Mouse (Mus musculus): ENCODE measurements at regions not wholly inside any gene's neighbourhood (a gene's known extent, or its start where the extent isn't known, plus 50 kb on each side); places are given as distances from the start of the nearest gene placed in this dataset.

- ATAC-seq (no peak), DNase-seq (ENCODE audit: low spot score) (no peak)
- H3K4me2 ChIP-seq (replicated peaks; ENCODE audit: low read depth, low read length) = no peak overlapping the region
- 86% methylated on average over 3 of the region's 3 CpGs for WGBS
- no peak overlapping the region for H3K9ac ChIP-seq (replicated peaks; ENCODE audit: low read depth)
- H3K27me3 ChIP-seq (replicated peaks; ENCODE audit: insufficient read depth, low read length) = no peaks in the 10 kb centered on the region
- no peak overlapping the region for H3K4me3 ChIP-seq (ENCODE audit: low read depth, low read length)
- H3K9me3 ChIP-seq (ENCODE audit: low read length) = no peaks in the 10 kb centered on the region
- H3K27ac ChIP-seq (ENCODE audit: low read length) = no peak overlapping the region
- H3K4me1 ChIP-seq (ENCODE audit: insufficient read depth, low read depth, low read length) = no peaks in the 10 kb centered on the region
- no peaks in the 10 kb centered on the region for H3K36me3 ChIP-seq (ENCODE audit: insufficient read depth, low read length)
- TF ChIP-seq CTCF (IDR thresholded peaks at IDR 0.05) (no peak), EP300 (IDR thresholded peaks at IDR 0.05) (no peak)
Measured at GRCm38 (mm10) chr15:50995688-50996087, 2889.0 kb upstream of the Gm7489 start.

GRCm38 (mm10) chr15:50996296-50996695, 2888.4 kb upstream of the Gm7489 start:
- no peak for DNase-seq (ENCODE audit: low spot score)
- no peak for TF ChIP-seq CTCF (IDR thresholded peaks at IDR 0.05)
- TF ChIP-seq EP300 (IDR thresholded peaks at IDR 0.05) = no peak
- Histone ChIP-seq H3K27ac (ENCODE audit: low read length) (no peak overlapping the region), H3K9me3 (ENCODE audit: low read length) (no peaks in the 10 kb centered on the region), H3K36me3 (ENCODE audit: insufficient read depth, low read length) (no peaks in the 10 kb centered on the region), H3K27me3 (replicated peaks; ENCODE audit: insufficient read depth, low read length) (no peaks in the 10 kb centered on the region), H3K4me3 (ENCODE audit: low read depth, low read length) (no peak overlapping the region), H3K9ac (replicated peaks; ENCODE audit: low read depth) (no peak overlapping the region), H3K4me2 (replicated peaks; ENCODE audit: low read depth, low read length) (no peak overlapping the region), H3K4me1 (ENCODE audit: insufficient read depth, low read depth, low read length) (no peaks in the 10 kb centered on the region)
- no peak for ATAC-seq
- WGBS = 81% methylated on average over 4 of the region's 4 CpGs

GRCm38 (mm10) chr15:50997209-50997763, 2887.4 kb upstream of the Gm7489 start:
- Histone ChIP-seq H3K4me2 (replicated peaks; ENCODE audit: low read depth, low read length) (no peak overlapping the region), H3K4me1 (ENCODE audit: insufficient read depth, low read depth, low read length) (no peaks in the 10 kb centered on the region), H3K27ac (ENCODE audit: low read length) (no peak overlapping the region), H3K9me3 (ENCODE audit: low read length) (no peaks in the 10 kb centered on the region), H3K9ac (replicated peaks; ENCODE audit: low read depth) (no peak overlapping the region), H3K4me3 (ENCODE audit: low read depth, low read length) (no peak overlapping the region), H3K27me3 (replicated peaks; ENCODE audit: insufficient read depth, low read length) (no peaks in the 10 kb centered on the region), H3K36me3 (ENCODE audit: insufficient read depth, low read length) (no peaks in the 10 kb centered on the region)
- WGBS = 65% methylated on average over 11 of the region's 11 CpGs
- TF ChIP-seq EP300 (IDR thresholded peaks at IDR 0.05) (no peak), CTCF (IDR thresholded peaks at IDR 0.05) (no peak)
- DNase-seq (ENCODE audit: low spot score) = peak; percentile 13
- no peak; the same call in 1 of the 2 replicates for ATAC-seq

GRCm38 (mm10) chr15:51038968-51039367, 2845.7 kb upstream of the Gm7489 start:
- DNase-seq (ENCODE audit: low spot score) = no peak
- TF ChIP-seq EP300 (IDR thresholded peaks at IDR 0.05) (no peak), CTCF (IDR thresholded peaks at IDR 0.05) (no peak)
- H3K27ac ChIP-seq (ENCODE audit: low read length) = no peak overlapping the region
- no peaks in the 10 kb centered on the region for H3K9me3 ChIP-seq (ENCODE audit: low read length)
- WGBS = 0% methylated on average over 1 of the region's 1 CpGs
- no peak for ATAC-seq
- no peak overlapping the region for H3K4me2 ChIP-seq (replicated peaks; ENCODE audit: low read depth, low read length)
- H3K9ac ChIP-seq (replicated peaks; ENCODE audit: low read depth) = no peak overlapping the region
- no peak overlapping the region for H3K4me3 ChIP-seq (ENCODE audit: low read depth, low read length)
- no peaks in the 10 kb centered on the region for H3K27me3 ChIP-seq (replicated peaks; ENCODE audit: insufficient read depth, low read length)
- H3K36me3 ChIP-seq (ENCODE audit: insufficient read depth, low read length) = no peaks in the 10 kb centered on the region
- H3K4me1 ChIP-seq (ENCODE audit: insufficient read depth, low read depth, low read length) = no peaks in the 10 kb centered on the region

- no peaks in the 10 kb centered on the region for H3K4me1 ChIP-seq (ENCODE audit: insufficient read depth, low read depth, low read length)
- no peaks in the 10 kb centered on the region for H3K36me3 ChIP-seq (ENCODE audit: insufficient read depth, low read length)
- H3K9ac ChIP-seq (replicated peaks; ENCODE audit: low read depth) = no peak overlapping the region
- H3K4me3 ChIP-seq (ENCODE audit: low read depth, low read length) = no peak overlapping the region
- no peak overlapping the region for H3K27ac ChIP-seq (ENCODE audit: low read length)
- TF ChIP-seq CTCF (IDR thresholded peaks at IDR 0.05) (no peak), EP300 (IDR thresholded peaks at IDR 0.05) (no peak)
- no peak overlapping the region for H3K4me2 ChIP-seq (replicated peaks; ENCODE audit: low read depth, low read length)
- ATAC-seq = no peak
- 63% methylated on average over 10 of the region's 10 CpGs for WGBS
- no peak for DNase-seq (ENCODE audit: low spot score)
- no peaks in the 10 kb centered on the region for H3K9me3 ChIP-seq (ENCODE audit: low read length)
- H3K27me3 ChIP-seq (replicated peaks; ENCODE audit: insufficient read depth, low read length) = no peaks in the 10 kb centered on the region
Measured at GRCm38 (mm10) chr15:51070538-51070937, 2814.2 kb upstream of the Gm7489 start.

- no peaks in the 10 kb centered on the region for H3K9me3 ChIP-seq (ENCODE audit: low read length)
- peak; percentile 19 for DNase-seq (ENCODE audit: low spot score)
- no peaks in the 10 kb centered on the region for H3K36me3 ChIP-seq (ENCODE audit: insufficient read depth, low read length)
- no peak overlapping the region for H3K27ac ChIP-seq (ENCODE audit: low read length)
- no peak overlapping the region for H3K4me3 ChIP-seq (ENCODE audit: low read depth, low read length)
- no peak for ATAC-seq
- TF ChIP-seq EP300 (IDR thresholded peaks at IDR 0.05) = no peak
- no peak for TF ChIP-seq CTCF (IDR thresholded peaks at IDR 0.05)
- H3K4me1 ChIP-seq (ENCODE audit: insufficient read depth, low read depth, low read length) = no peaks in the 10 kb centered on the region
- H3K4me2 ChIP-seq (replicated peaks; ENCODE audit: low read depth, low read length) = no peak overlapping the region
- no peaks in the 10 kb centered on the region for H3K27me3 ChIP-seq (replicated peaks; ENCODE audit: insufficient read depth, low read length)
- 56% methylated on average over 10 of the region's 10 CpGs for WGBS
- no peak overlapping the region for H3K9ac ChIP-seq (replicated peaks; ENCODE audit: low read depth)
Measured at GRCm38 (mm10) chr15:51071132-51071656, 2813.5 kb upstream of the Gm7489 start.

GRCm38 (mm10) chr15:51073678-51074077, 2811.0 kb upstream of the Gm7489 start:
- DNase-seq (ENCODE audit: low spot score) (no peak), ATAC-seq (no peak)
- H3K36me3 ChIP-seq (ENCODE audit: insufficient read depth, low read length) = no peaks in the 10 kb centered on the region
- TF ChIP-seq CTCF (IDR thresholded peaks at IDR 0.05) (no peak), EP300 (IDR thresholded peaks at IDR 0.05) (no peak)
- 65% methylated on average over 6 of the region's 6 CpGs for WGBS
- H3K27ac ChIP-seq (ENCODE audit: low read length) = no peak overlapping the region
- no peak overlapping the region for H3K9ac ChIP-seq (replicated peaks; ENCODE audit: low read depth)
- no peaks in the 10 kb centered on the region for H3K4me1 ChIP-seq (ENCODE audit: insufficient read depth, low read depth, low read length)
- no peak overlapping the region for H3K4me2 ChIP-seq (replicated peaks; ENCODE audit: low read depth, low read length)
- H3K4me3 ChIP-seq (ENCODE audit: low read depth, low read length) = no peak overlapping the region
- H3K9me3 ChIP-seq (ENCODE audit: low read length) = no peaks in the 10 kb centered on the region
- H3K27me3 ChIP-seq (replicated peaks; ENCODE audit: insufficient read depth, low read length) = no peaks in the 10 kb centered on the region

Measured in lung, postnatal 0 days (tissue).